Mouse (Mus musculus) forebrain, embryonic 16.5 days (tissue): ENCODE results near the gene Lamb2. TPM values are rescaled to one million over a fixed set of nuclear protein-coding genes. Genes with fewer than 3 reads are reported as not detected.

ENCODE experiments used
- ATAC-seq: fragments of 200-750 bp; cut with Nextera tagmentation; 2 replicates; pipeline ENCODE4 v1.8.0; 2017; ENCODE audit warnings: mild to moderate bottlenecking, moderate library complexity
- H3K27ac ChIP-seq: fragments of 300-500 bp; sonication (generic); 2 replicates; pipeline ENCODE4 v1.5.1; 2014; ENCODE audit warnings: low read length, control low read depth
- H3K27me3 ChIP-seq: fragments of 300-500 bp; sonication (generic); replicated peaks from 2 replicates; pipeline ENCODE4 v1.6.1; 2014; ENCODE audit warnings: low read length; ENCODE audit not compliant: control insufficient read depth, insufficient read depth
- H3K36me3 ChIP-seq: fragments of 300-500 bp; sonication (generic); 2 replicates; pipeline ENCODE4 v1.6.1; 2014; ENCODE audit not compliant: control insufficient read depth, insufficient read depth
- H3K4me1 ChIP-seq: fragments of 300-500 bp; sonication (generic); replicated peaks from 2 replicates; pipeline ENCODE4 v1.6.1; 2014; ENCODE audit warnings: low read length; ENCODE audit not compliant: control insufficient read depth, insufficient read depth
- H3K4me2 ChIP-seq: fragments of 300-500 bp; sonication (generic); 2 replicates; pipeline ENCODE4 v1.6.1; 2014; ENCODE audit warnings: mild to moderate bottlenecking, low read length, control low read depth
- H3K4me3 ChIP-seq: fragments of 300-500 bp; sonication (generic); replicated peaks from 2 replicates; pipeline ENCODE4 v1.5.1; 2014; ENCODE audit warnings: mild to moderate bottlenecking, low read length, control low read depth
- H3K9ac ChIP-seq: fragments of 300-500 bp; sonication (generic); replicated peaks from 2 replicates; pipeline ENCODE4 v1.6.1; 2014; ENCODE audit warnings: low read depth, low read length, control low read depth
- H3K9me3 ChIP-seq: fragments of 300-500 bp; sonication (generic); 2 replicates; pipeline ENCODE4 v1.6.1; 2016; ENCODE audit warnings: low read length; ENCODE audit not compliant: control insufficient read depth
- WGBS: fragments of 180-500 bp; shearing (Covaris S2); extraction: QIAGEN DNeasy Blood & Tissue Kit; methylation state at CpG from one replicate; pipeline ENCODE4 v1.1.7; 2014; 5-methylcytosine and 5-hydroxymethylcytosine counted together
- polyA plus RNA-seq: library from polyadenylated mRNA; unstranded; fragments of >200 nt; fragmentation: Nextera tagmentation; extraction: Ambion mirVana; gene quantifications from 2 replicates; pipeline ENCODE4 v1.2.1, GENCODE M21; 2015

Lamb2 gene
- polyA plus RNA-seq, 1 experiment from 2014 or later, result 17.6 TPM

GRCm38 (mm10) chr9:108469845-108470244, 9.7 kb upstream of the Lamb2 start:
- Histone ChIP-seq H3K4me3 (no peak overlapping the region), H3K27ac (no peak overlapping the region), H3K4me1 (no peaks in the 10 kb centered on the region), H3K27me3 (no peaks in the 10 kb centered on the region), H3K9ac (no peak overlapping the region), H3K9me3 (no peaks in the 10 kb centered on the region), H3K36me3 (peaks cover 4% of the 10 kb centered on the region), H3K4me2 (no peak overlapping the region)
- ATAC-seq, result no peak
- WGBS, result 80% methylated on average over 4 of the region's 4 CpGs

DNA sequence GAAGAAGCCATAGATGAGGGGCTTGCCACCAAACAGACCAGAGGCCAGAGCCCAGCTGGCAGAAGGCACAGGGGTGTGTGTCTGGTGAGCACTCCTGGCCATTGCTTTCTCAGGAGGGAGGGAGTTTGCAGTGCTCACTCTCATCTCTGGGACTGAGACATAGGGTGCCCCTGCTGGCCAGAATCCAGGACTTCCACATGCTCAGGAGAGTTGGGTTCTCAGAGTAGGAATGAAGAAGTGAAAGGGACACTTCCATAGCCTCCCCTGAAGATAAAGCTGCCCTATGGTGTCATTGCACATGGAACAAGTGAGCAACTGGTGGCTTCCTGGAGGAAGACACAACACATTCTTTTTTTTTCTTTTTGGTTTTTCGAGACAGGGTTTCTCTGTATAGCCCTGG, 5.0 kb upstream of the Lamb2 start:
- ATAC-seq, result no peak
- no peaks in the 10 kb centered on the region for H3K36me3 ChIP-seq
- no peak overlapping the region for H3K27ac ChIP-seq
- H3K4me3 ChIP-seq, result no peak overlapping the region
- no peak overlapping the region for H3K9ac ChIP-seq
- peaks cover 7% of the 10 kb centered on the region for H3K4me1 ChIP-seq
- WGBS, result 42% methylated on average over 1 of the region's 1 CpGs
- no peaks in the 10 kb centered on the region for H3K27me3 ChIP-seq
- H3K9me3 ChIP-seq, result no peaks in the 10 kb centered on the region
- no peak overlapping the region for H3K4me2 ChIP-seq

DNA sequence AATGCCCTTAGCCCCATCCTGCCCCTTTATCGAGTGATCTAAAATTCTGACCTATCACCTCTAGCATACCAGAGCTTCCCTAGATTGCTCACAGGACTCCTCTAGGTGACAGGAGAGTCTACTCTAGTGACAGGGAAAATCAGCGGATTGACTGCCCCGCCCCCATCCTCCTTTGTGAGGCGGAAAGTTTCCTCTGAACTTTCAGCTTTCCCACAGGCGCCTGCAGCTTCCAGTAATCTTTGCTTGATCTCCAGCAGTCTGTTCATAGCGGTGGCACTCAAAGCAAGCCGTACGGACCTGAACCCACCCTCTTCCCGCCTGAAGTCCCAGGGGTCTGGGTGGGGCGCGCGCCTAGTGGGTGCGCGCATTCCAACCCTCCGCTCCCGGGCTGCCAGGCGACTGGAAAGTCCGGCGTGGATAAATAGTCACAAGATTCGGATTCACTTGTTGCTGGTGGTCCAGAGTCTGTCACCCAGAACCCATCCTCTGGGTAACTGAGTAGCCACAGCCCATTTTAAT, 839 bp upstream of the Lamb2 start:
- 0% methylated on average over 20 of the region's 20 CpGs for WGBS
- H3K36me3 ChIP-seq, result no peaks in the 10 kb centered on the region
- peaks cover 12% of the 10 kb centered on the region for H3K4me1 ChIP-seq
- peak overlapping the region; percentile 43 for H3K4me2 ChIP-seq
- H3K4me3 ChIP-seq, result peak overlapping the region; percentile 32
- no peaks in the 10 kb centered on the region for H3K9me3 ChIP-seq
- H3K27ac ChIP-seq, result no peak overlapping the region
- H3K9ac ChIP-seq, result peak overlapping the region; percentile 3; the same call in 1 of the 2 replicates
- no peaks in the 10 kb centered on the region for H3K27me3 ChIP-seq
- peak; percentile 47; the same call in 1 of the 2 replicates for ATAC-seq

DNA sequence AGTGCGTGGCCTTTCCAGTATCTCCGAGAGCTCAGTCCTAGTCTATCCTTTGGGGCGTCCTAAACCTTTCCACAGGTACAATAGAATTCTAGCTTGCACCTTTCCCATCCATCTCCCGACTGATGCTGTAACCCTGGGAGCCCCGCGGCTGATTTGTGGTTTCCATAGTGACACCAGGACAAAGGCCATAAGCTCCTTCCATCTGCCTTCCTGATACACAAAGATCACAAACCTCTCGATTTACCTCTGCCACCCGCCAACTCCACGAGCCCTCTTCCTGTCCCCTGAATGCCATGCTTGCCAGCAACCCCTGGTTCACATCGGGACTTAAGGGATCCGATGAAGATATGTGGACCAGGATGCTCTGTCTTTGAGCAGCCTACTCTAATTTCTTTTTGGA, 295 bp upstream of the Lamb2 start:
- Histone ChIP-seq H3K9ac (no peak overlapping the region), H3K4me3 (peak overlapping the region; percentile 32; the same call in 1 of the 2 replicates), H3K4me1 (peaks cover 12% of the 10 kb centered on the region), H3K4me2 (peak overlapping the region; percentile 43), H3K27me3 (no peaks in the 10 kb centered on the region), H3K9me3 (no peaks in the 10 kb centered on the region), H3K36me3 (no peaks in the 10 kb centered on the region), H3K27ac (no peak overlapping the region)
- 25% methylated on average over 11 of the region's 11 CpGs for WGBS
- ATAC-seq, result 0 out of 2 replicates have a peak, but pooled peaks have one; percentile 13

DNA sequence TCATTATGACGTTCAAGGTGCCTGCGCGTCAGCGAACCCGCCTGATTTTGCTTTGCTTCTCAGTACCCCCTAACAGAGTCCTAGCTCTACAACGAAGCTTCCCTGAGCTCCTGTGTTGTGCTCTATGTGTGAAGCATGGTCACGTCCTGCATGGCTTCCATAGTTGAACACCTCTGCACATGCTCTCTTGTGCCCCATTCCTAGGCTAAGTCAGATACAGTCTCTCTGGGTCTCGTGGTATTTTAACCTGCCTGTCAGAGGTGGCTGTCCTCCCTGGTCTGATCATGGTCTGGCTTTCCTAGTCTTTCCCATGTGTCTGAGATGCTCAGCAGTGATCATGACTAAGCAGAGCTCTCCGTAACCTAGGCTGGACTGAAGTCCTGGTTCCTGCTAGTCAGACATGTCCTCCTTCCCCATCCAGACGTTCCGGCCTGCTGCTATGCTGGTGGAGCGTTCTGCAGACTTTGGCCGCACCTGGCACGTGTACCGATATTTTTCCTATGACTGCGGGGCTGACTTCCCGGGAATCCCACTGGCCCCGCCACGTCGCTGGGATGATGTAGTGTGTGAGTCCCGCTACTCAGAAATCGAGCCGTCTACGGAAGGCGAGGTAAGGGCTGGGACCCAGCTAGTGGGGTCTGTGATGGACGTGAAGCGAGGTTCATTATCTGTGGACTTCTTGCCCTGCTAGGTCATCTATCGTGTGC, 1.4 kb downstream of the Lamb2 start:
- no peak overlapping the region for H3K27ac ChIP-seq
- H3K9me3 ChIP-seq, result no peaks in the 10 kb centered on the region
- H3K4me3 ChIP-seq, result no peak overlapping the region
- H3K27me3 ChIP-seq, result no peaks in the 10 kb centered on the region
- H3K36me3 ChIP-seq, result no peaks in the 10 kb centered on the region
- peaks cover 12% of the 10 kb centered on the region for H3K4me1 ChIP-seq
- no peak for ATAC-seq
- 92% methylated on average over 28 of the region's 28 CpGs for WGBS
- no peak overlapping the region for H3K4me2 ChIP-seq
- H3K9ac ChIP-seq, result no peak overlapping the region

DNA sequence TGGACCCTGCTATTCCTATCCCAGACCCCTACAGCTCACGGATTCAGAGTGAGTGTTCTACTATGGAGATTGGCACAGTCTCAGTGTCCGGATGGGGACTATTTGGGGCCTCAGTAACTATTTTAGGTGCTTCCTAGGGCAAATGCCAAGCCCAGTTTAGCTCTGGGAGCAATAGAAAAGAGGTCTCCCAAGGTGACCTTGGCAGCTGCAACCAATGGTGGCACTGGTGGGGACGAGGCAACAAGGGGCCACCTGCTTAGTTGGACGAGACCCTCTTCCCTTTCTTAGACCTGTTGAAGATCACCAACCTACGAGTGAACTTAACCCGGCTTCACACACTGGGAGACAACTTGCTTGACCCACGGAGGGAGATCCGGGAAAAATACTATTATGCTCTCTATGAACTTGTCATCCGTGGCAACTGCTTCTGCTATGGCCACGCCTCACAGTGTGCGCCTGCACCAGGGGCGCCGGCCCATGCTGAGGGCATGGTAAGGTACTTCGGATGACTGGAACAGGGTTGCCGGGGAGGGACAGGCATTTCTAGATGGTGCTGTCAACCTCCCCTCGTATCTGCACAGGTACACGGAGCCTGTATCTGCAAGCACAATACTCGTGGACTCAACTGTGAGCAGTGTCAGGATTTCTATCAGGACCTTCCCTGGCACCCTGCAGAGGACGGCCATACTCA, 2.1 kb downstream of the Lamb2 start:
- Histone ChIP-seq H3K36me3 (no peaks in the 10 kb centered on the region), H3K27ac (no peak overlapping the region), H3K4me1 (peaks cover 12% of the 10 kb centered on the region), H3K9me3 (no peaks in the 10 kb centered on the region), H3K27me3 (no peaks in the 10 kb centered on the region), H3K4me3 (no peak overlapping the region), H3K4me2 (no peak overlapping the region), H3K9ac (no peak overlapping the region)
- ATAC-seq, result no peak
- whole genome bisulfite sequencing, result 91% methylated on average over 19 of the region's 19 CpGs

DNA sequence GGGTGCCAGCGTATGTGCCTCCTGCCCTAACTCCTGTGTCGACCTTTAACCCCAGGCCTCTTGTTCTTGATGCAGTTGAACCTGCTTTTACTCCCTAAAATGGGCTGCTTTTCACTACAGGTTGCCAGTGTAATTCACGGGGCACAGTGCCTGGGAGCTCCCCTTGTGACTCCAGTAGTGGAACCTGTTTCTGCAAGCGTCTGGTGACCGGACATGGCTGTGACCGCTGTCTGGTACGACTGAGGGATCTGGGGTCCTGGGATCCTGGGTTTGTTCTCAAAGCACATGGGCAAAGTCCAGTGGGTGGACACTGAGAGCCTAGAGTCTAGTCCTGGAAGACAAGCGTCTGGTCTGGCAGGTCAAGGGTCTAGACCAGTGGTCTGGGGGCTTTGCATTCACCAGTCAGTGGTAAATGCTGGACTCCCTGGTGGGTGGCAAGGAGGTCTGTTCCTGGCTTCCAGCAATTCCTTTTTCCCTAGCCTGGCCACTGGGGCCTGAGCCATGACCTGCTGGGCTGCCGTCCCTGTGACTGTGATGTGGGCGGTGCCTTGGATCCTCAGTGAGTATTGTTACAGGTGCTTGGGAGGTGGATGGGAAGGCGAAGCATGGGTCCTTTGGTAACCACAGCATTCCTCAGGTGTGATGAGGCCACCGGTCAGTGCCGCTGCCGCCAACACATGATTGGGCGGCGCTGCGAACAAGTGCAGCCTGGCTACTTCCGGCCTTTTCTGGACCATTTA, 3.7 kb downstream of the Lamb2 start:
- ATAC-seq, result no peak
- H3K9me3 ChIP-seq, result no peaks in the 10 kb centered on the region
- H3K27me3 ChIP-seq, result no peaks in the 10 kb centered on the region
- H3K9ac ChIP-seq, result no peak overlapping the region
- no peak overlapping the region for H3K4me3 ChIP-seq
- no peaks in the 10 kb centered on the region for H3K36me3 ChIP-seq
- H3K4me2 ChIP-seq, result no peak overlapping the region
- WGBS, result 93% methylated on average over 18 of the region's 18 CpGs
- H3K27ac ChIP-seq, result no peak overlapping the region
- H3K4me1 ChIP-seq, result peaks cover 12% of the 10 kb centered on the region

DNA sequence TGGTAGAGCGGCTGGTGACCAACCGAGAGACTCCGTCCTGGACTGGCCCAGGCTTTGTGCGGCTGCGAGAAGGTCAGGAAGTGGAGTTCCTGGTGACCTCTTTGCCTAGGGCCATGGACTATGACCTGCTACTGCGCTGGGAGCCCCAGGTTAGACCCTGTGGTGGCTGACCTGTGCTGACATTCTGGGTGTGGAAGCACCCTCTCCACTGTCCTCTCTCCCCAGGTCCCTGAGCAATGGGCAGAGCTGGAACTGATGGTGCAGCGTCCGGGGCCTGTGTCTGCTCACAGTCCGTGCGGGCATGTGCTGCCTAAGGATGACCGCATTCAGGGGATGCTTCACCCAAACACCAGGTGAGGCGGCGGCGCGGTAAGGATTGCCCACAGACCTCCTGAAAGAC, 4.5 kb downstream of the Lamb2 start:
- no peak overlapping the region for H3K27ac ChIP-seq
- WGBS, result 97% methylated on average over 15 of the region's 15 CpGs
- H3K4me3 ChIP-seq, result no peak overlapping the region
- no peaks in the 10 kb centered on the region for H3K27me3 ChIP-seq
- ATAC-seq, result no peak
- no peaks in the 10 kb centered on the region for H3K9me3 ChIP-seq
- no peaks in the 10 kb centered on the region for H3K36me3 ChIP-seq
- no peak overlapping the region for H3K4me2 ChIP-seq
- no peak overlapping the region for H3K9ac ChIP-seq
- H3K4me1 ChIP-seq, result peaks cover 9% of the 10 kb centered on the region

- Histone ChIP-seq H3K9ac (no peak overlapping the region), H3K4me3 (no peak overlapping the region), H3K27ac (no peak overlapping the region), H3K36me3 (no peaks in the 10 kb centered on the region), H3K9me3 (no peaks in the 10 kb centered on the region), H3K4me2 (no peak overlapping the region), H3K27me3 (no peaks in the 10 kb centered on the region), H3K4me1 (peaks cover 7% of the 10 kb centered on the region)
- no peak for ATAC-seq
- WGBS, result 97% methylated on average over 19 of the region's 19 CpGs
These were observed 5.9 kb downstream of the Lamb2 start for GRCm38 (mm10) chr9:108485301-108485875.
